Mouse (Mus musculus) small intestine, adult 2 months (tissue): ENCODE results near the gene Crip2. TPM values are rescaled to one million over a fixed set of nuclear protein-coding genes. Genes with fewer than 3 reads are reported as not detected.

Source experiments
- H3K27ac ChIP-seq: fragments of 200-500 bp; 2 replicates; pipeline ENCODE4 v1.5.1; 2012; ENCODE audit warnings: low read depth, low read length, control low read depth, inconsistent platforms; ENCODE audit not compliant: insufficient read depth
- H3K27me3 ChIP-seq: fragments of 200-500 bp; 2 replicates; pipeline ENCODE4 v1.6.1; 2012; ENCODE audit warnings: mild to moderate bottlenecking, moderate library complexity, low read length, inconsistent platforms; ENCODE audit not compliant: control insufficient read depth, insufficient read depth
- H3K36me3 ChIP-seq: fragments of 200-500 bp; 2 replicates; pipeline ENCODE4 v1.6.1; 2012; ENCODE audit warnings: mild to moderate bottlenecking, low read length, control low read depth, inconsistent platforms; ENCODE audit not compliant: control insufficient read depth, insufficient read depth
- H3K4me1 ChIP-seq: fragments of 200-500 bp; 2 replicates; pipeline ENCODE4 v1.6.1; 2012; ENCODE audit warnings: low read length, inconsistent platforms, mixed read lengths; ENCODE audit not compliant: control insufficient read depth, insufficient read depth, insufficient read length
- H3K4me3 ChIP-seq: fragments of 200-500 bp; 2 replicates; pipeline ENCODE4 v1.5.1; 2012; ENCODE audit warnings: low read depth, mild to moderate bottlenecking, control low read depth, inconsistent platforms, low read length, moderate library complexity
- CTCF ChIP-seq: fragments of 200-500 bp; IDR thresholded peaks from 2 replicates; pipeline ENCODE4 v1.5.1; 2012; ENCODE audit warnings: low read depth, mild to moderate bottlenecking, control low read depth, inconsistent platforms, low read length, moderate library complexity, mixed read lengths; ENCODE audit not compliant: insufficient replicate concordance, insufficient read length; ENCODE audit errors: extremely low read depth
- POLR2A ChIP-seq: fragments of 200-500 bp; IDR thresholded peaks from 2 replicates; pipeline ENCODE4 v1.6.1; 2012; ENCODE audit warnings: low read depth, mild to moderate bottlenecking, control low read depth, inconsistent platforms, low read length, moderate library complexity
- whole genome bisulfite sequencing: fragments of 180-500 bp; shearing (Covaris S2); methylation state at CpG from one replicate; pipeline ENCODE4 v1.1.7; 2018; 5-methylcytosine and 5-hydroxymethylcytosine counted together
- polyA plus RNA-seq: library from polyadenylated mRNA; depleted of rRNA; stranded (reverse); fragments of >200 nt; gene quantifications from 2 replicates; pipeline ENCODE4 v1.2.3, GENCODE M21; 2012

The Crip2 gene
- polyA plus RNA-seq, 1 experiment: 86.3 TPM

GRCm38 (mm10) chr12:113144001-113144756 is 4.1 kb downstream of the Crip2 start:
- Histone ChIP-seq H3K4me1 (peaks cover 46% of the 10 kb centered on the region), H3K4me3 (no peak overlapping the region), H3K36me3 (no peaks in the 10 kb centered on the region), H3K27ac (no peak overlapping the region), H3K27me3 (peaks cover 21% of the 10 kb centered on the region)
- no peak for TF ChIP-seq POLR2A
- TF ChIP-seq CTCF: peak; percentile 89; the same call in 1 of the 2 replicates
- 71% methylated on average over 20 of the region's 20 CpGs for WGBS

- H3K4me1 ChIP-seq: peaks cover 50% of the 10 kb centered on the region
- WGBS: 87% methylated on average over 16 of the region's 16 CpGs
- H3K27me3 ChIP-seq: peaks cover 21% of the 10 kb centered on the region
- no peak overlapping the region for H3K4me3 ChIP-seq
- no peak overlapping the region for H3K27ac ChIP-seq
- no peaks in the 10 kb centered on the region for H3K36me3 ChIP-seq
- TF ChIP-seq POLR2A: no peak
- TF ChIP-seq CTCF: no peak
These were observed 4.8 kb downstream of the Crip2 start for GRCm38 (mm10) chr12:113144886-113145285.

- H3K36me3 ChIP-seq: no peaks in the 10 kb centered on the region
- peaks cover 50% of the 10 kb centered on the region for H3K4me1 ChIP-seq
- peaks cover 18% of the 10 kb centered on the region for H3K27me3 ChIP-seq
- no peak overlapping the region; the same call in 1 of the 2 replicates for H3K27ac ChIP-seq
- TF ChIP-seq CTCF (no peak), POLR2A (no peak)
- H3K4me3 ChIP-seq: no peak overlapping the region
- WGBS: 80% methylated on average over 5 of the region's 5 CpGs
These were observed 5.6 kb downstream of the Crip2 start for GRCm38 (mm10) chr12:113145591-113145990.

- peaks cover 52% of the 10 kb centered on the region for H3K4me1 ChIP-seq
- peak; percentile 24; the same call in 1 of the 2 replicates for TF ChIP-seq POLR2A
- peak; percentile 93 for TF ChIP-seq CTCF
- H3K27ac ChIP-seq: peak within 1 kb of the TSS; percentile 91
- 9% methylated on average over 45 of the region's 45 CpGs for WGBS
- H3K36me3 ChIP-seq: no peaks in the 10 kb centered on the region
- H3K27me3 ChIP-seq: peaks cover 13% of the 10 kb centered on the region; the same call in 1 of the 2 replicates
- H3K4me3 ChIP-seq: peak within 1 kb of the TSS; percentile 62
These were observed 6.3 kb downstream of the Crip2 start, which contains the start of gene Crip1 for GRCm38 (mm10) chr12:113146112-113147057. Crip1 (plus strand) TSS chr12:113146316.

GRCm38 (mm10) chr12:113147481-113147880 is 7.4 kb downstream of the Crip2 start:
- no peaks in the 10 kb centered on the region for H3K36me3 ChIP-seq
- H3K27me3 ChIP-seq: peaks cover 3% of the 10 kb centered on the region; the same call in 1 of the 2 replicates
- WGBS: 70% methylated on average over 8 of the region's 8 CpGs
- H3K4me3 ChIP-seq: no peak overlapping the region
- H3K4me1 ChIP-seq: peaks cover 52% of the 10 kb centered on the region
- TF ChIP-seq POLR2A (no peak), CTCF (no peak)
- peak overlapping the region; percentile 91 for H3K27ac ChIP-seq

GRCm38 (mm10) chr12:113148381-113149035 is 8.5 kb downstream of the Crip2 start:
- H3K27me3 ChIP-seq: no peaks in the 10 kb centered on the region
- peak overlapping the region; percentile 49 for H3K4me3 ChIP-seq
- H3K27ac ChIP-seq: peak overlapping the region; percentile 99
- H3K4me1 ChIP-seq: peaks cover 50% of the 10 kb centered on the region
- WGBS: 42% methylated on average over 16 of the region's 16 CpGs
- TF ChIP-seq POLR2A (peak; percentile 77), CTCF (peak; percentile 51; the same call in 1 of the 2 replicates)
- peaks cover 7% of the 10 kb centered on the region for H3K36me3 ChIP-seq

GRCm38 (mm10) chr12:113149341-113149740 is 9.3 kb downstream of the Crip2 start:
- Histone ChIP-seq H3K27ac (peak overlapping the region; percentile 99), H3K4me3 (no peak overlapping the region), H3K36me3 (peaks cover 13% of the 10 kb centered on the region), H3K27me3 (no peaks in the 10 kb centered on the region), H3K4me1 (peaks cover 55% of the 10 kb centered on the region)
- 55% methylated on average over 4 of the region's 4 CpGs for WGBS
- TF ChIP-seq POLR2A (no peak), CTCF (no peak)
